Mouse (Mus musculus) brain, embryonic 14.5 days (tissue): ENCODE data around the gene Gm10486. TPM values are rescaled to one million over a fixed set of nuclear protein-coding genes. Genes with fewer than 3 reads are reported as not detected.
"Not testable (repeated sequence)": the region's sequence is repeated elsewhere in the genome, so short reads cannot be mapped to it uniquely, and the experiment has no call there.

ENCODE experiments used
- DNase-seq: peaks from one replicate; pipeline ENCODE4 v3.0.0-alpha.2; 2011; ENCODE audit warnings: low read depth
- polyA plus RNA-seq: library from polyadenylated mRNA; depleted of rRNA; stranded (reverse); fragments of >200 nt; gene quantifications from 2 replicates; pipeline ENCODE4 v1.2.3, GENCODE M21; 2012; rRNA removed

The Gm10486 gene
- not detected in 2 replicates for polyA plus RNA-seq

- DNase-seq, result not testable (repeated sequence)
These were observed at the start of gene Gm10486 for GRCm38 (mm10) chrX:35067084-35067483. Gene Gm10486, plus strand, starts transcription at chrX:35067384.
